Mouse (Mus musculus): ENCODE data around the gene Trnau1ap. TPM values are rescaled to one million over a fixed set of nuclear protein-coding genes. Genes with fewer than 3 reads are reported as not detected.
"Not testable (repeated sequence)": the region's sequence is repeated elsewhere in the genome, so short reads cannot be mapped to it uniquely, and the experiment has no call there.

The Trnau1ap gene
- polyA plus RNA-seq, 1 experiment from 2014 or later, result 72.8 TPM

GRCm38 (mm10) chr4:132288840-132289239 is 40.5 kb downstream of the Trnau1ap start:
- peaks cover 36% of the 10 kb centered on the region for H3K36me3 ChIP-seq (ENCODE audit: control insufficient read depth, insufficient read depth, low read length)
- WGBS, result 63% methylated on average over 3 of the region's 5 CpGs
- H3K4me2 ChIP-seq (ENCODE audit: low read length); H3K9ac ChIP-seq (ENCODE audit: low read length); H3K4me3 ChIP-seq (ENCODE audit: low read depth, low read length); H3K27ac ChIP-seq (ENCODE audit: low read depth); H3K4me1 ChIP-seq (replicated peaks; ENCODE audit: control insufficient read depth, insufficient read depth, low read length); ATAC-seq (replicated peaks; ENCODE audit: low FRiP score, low TSS enrichment, low read depth); H3K9me3 ChIP-seq (ENCODE audit: control insufficient read depth, low read length); H3K27me3 ChIP-seq (replicated peaks; ENCODE audit: control insufficient read depth, insufficient read depth, low read length); DNase-seq (ENCODE audit: low spot score): not testable (repeated sequence)

- H3K4me2 ChIP-seq (ENCODE audit: low read length), result no peak overlapping the region
- DNase-seq (ENCODE audit: low spot score), result no peak
Observed at GRCm38 (mm10) chr4:132275949-132276348, 53.4 kb downstream of the Trnau1ap start.

GRCm38 (mm10) chr4:132274156-132274862 is 55.0 kb downstream of the Trnau1ap start, which contains the start of gene Taf12:
TSS of gene Taf12 (plus strand) at chr4:132274375.
- ATAC-seq (replicated peaks; ENCODE audit: low FRiP score, low TSS enrichment, low read depth) (peak; percentile 81), DNase-seq (ENCODE audit: low spot score) (peak; percentile 94)
- Histone ChIP-seq H3K27me3 (replicated peaks; ENCODE audit: control insufficient read depth, insufficient read depth, low read length) (no peaks in the 10 kb centered on the region), H3K9me3 (ENCODE audit: control insufficient read depth, low read length) (no peaks in the 10 kb centered on the region), H3K36me3 (ENCODE audit: control insufficient read depth, insufficient read depth, low read length) (no peaks in the 10 kb centered on the region), H3K27ac (ENCODE audit: low read depth) (peak within 1 kb of the TSS; percentile 87), H3K4me1 (replicated peaks; ENCODE audit: control insufficient read depth, insufficient read depth, low read length) (peaks cover 9% of the 10 kb centered on the region; the same call in 1 of the 2 replicates), H3K4me2 (ENCODE audit: low read length) (peak within 1 kb of the TSS; percentile 62), H3K9ac (ENCODE audit: low read length) (peak within 1 kb of the TSS; percentile 82), H3K4me3 (ENCODE audit: low read depth, low read length) (peak within 1 kb of the TSS; percentile 73)
- under 1% methylated on average over 48 of the region's 48 CpGs for WGBS

More at GRCm38 (mm10) chr4:132275949-132276348, 53.4 kb downstream of the Trnau1ap start:
- Histone ChIP-seq H3K9me3 (ENCODE audit: control insufficient read depth, low read length) (no peaks in the 10 kb centered on the region), H3K36me3 (ENCODE audit: control insufficient read depth, insufficient read depth, low read length) (no peaks in the 10 kb centered on the region), H3K9ac (ENCODE audit: low read length) (no peak overlapping the region), H3K4me3 (ENCODE audit: low read depth, low read length) (no peak overlapping the region), H3K4me1 (replicated peaks; ENCODE audit: control insufficient read depth, insufficient read depth, low read length) (peaks cover 9% of the 10 kb centered on the region; the same call in 1 of the 2 replicates), H3K27me3 (replicated peaks; ENCODE audit: control insufficient read depth, insufficient read depth, low read length) (no peaks in the 10 kb centered on the region), H3K27ac (ENCODE audit: low read depth) (no peak overlapping the region)
- 85% methylated on average over 3 of the region's 3 CpGs for WGBS
- ATAC-seq (replicated peaks; ENCODE audit: low FRiP score, low TSS enrichment, low read depth), result no peak

GRCm38 (mm10) chr4:132273166-132273565 is 56.2 kb downstream of the Trnau1ap start:
- 54% methylated on average over 2 of the region's 2 CpGs for WGBS
- Histone ChIP-seq H3K36me3 (ENCODE audit: control insufficient read depth, insufficient read depth, low read length) (no peaks in the 10 kb centered on the region), H3K4me1 (replicated peaks; ENCODE audit: control insufficient read depth, insufficient read depth, low read length) (peaks cover 9% of the 10 kb centered on the region; the same call in 1 of the 2 replicates), H3K9ac (ENCODE audit: low read length) (peak overlapping the region; percentile 82), H3K27ac (ENCODE audit: low read depth) (no peak overlapping the region), H3K9me3 (ENCODE audit: control insufficient read depth, low read length) (no peaks in the 10 kb centered on the region), H3K4me2 (ENCODE audit: low read length) (peak overlapping the region; percentile 62), H3K4me3 (ENCODE audit: low read depth, low read length) (peak overlapping the region; percentile 73), H3K27me3 (replicated peaks; ENCODE audit: control insufficient read depth, insufficient read depth, low read length) (no peaks in the 10 kb centered on the region)
- ATAC-seq (replicated peaks; ENCODE audit: low FRiP score, low TSS enrichment, low read depth), result no peak
- no peak for DNase-seq (ENCODE audit: low spot score)

GRCm38 (mm10) chr4:132269740-132270560 is 59.4 kb downstream of the Trnau1ap start:
- Histone ChIP-seq H3K27ac (ENCODE audit: low read depth) (peak overlapping the region; percentile 97), H3K27me3 (replicated peaks; ENCODE audit: control insufficient read depth, insufficient read depth, low read length) (no peaks in the 10 kb centered on the region), H3K4me1 (replicated peaks; ENCODE audit: control insufficient read depth, insufficient read depth, low read length) (peaks cover 4% of the 10 kb centered on the region; the same call in 1 of the 2 replicates), H3K4me2 (ENCODE audit: low read length) (peak overlapping the region; percentile 58), H3K4me3 (ENCODE audit: low read depth, low read length) (peak overlapping the region; percentile 23), H3K9ac (ENCODE audit: low read length) (peak overlapping the region; percentile 58), H3K36me3 (ENCODE audit: control insufficient read depth, insufficient read depth, low read length) (no peaks in the 10 kb centered on the region), H3K9me3 (ENCODE audit: control insufficient read depth, low read length) (no peaks in the 10 kb centered on the region)
- peak; percentile 73 for ATAC-seq (replicated peaks; ENCODE audit: low FRiP score, low TSS enrichment, low read depth)
- DNase-seq (ENCODE audit: low spot score), result peak; percentile 95
- WGBS, result under 1% methylated on average over 35 of the region's 35 CpGs

- H3K9me3 ChIP-seq (ENCODE audit: control insufficient read depth, low read length), result no peaks in the 10 kb centered on the region
- H3K9ac ChIP-seq (ENCODE audit: low read length), result no peak overlapping the region
- H3K36me3 ChIP-seq (ENCODE audit: control insufficient read depth, insufficient read depth, low read length), result no peaks in the 10 kb centered on the region
- H3K4me3 ChIP-seq (ENCODE audit: low read depth, low read length), result no peak overlapping the region
- WGBS, result 12% methylated on average over 6 of the region's 6 CpGs
- no peak overlapping the region for H3K4me2 ChIP-seq (ENCODE audit: low read length)
- no peaks in the 10 kb centered on the region for H3K27me3 ChIP-seq (replicated peaks; ENCODE audit: control insufficient read depth, insufficient read depth, low read length)
- DNase-seq (ENCODE audit: low spot score), result no peak
- peak overlapping the region; percentile 97; the same call in 1 of the 2 replicates for H3K27ac ChIP-seq (ENCODE audit: low read depth)
- H3K4me1 ChIP-seq (replicated peaks; ENCODE audit: control insufficient read depth, insufficient read depth, low read length), result peaks cover 4% of the 10 kb centered on the region; the same call in 1 of the 2 replicates
- ATAC-seq (replicated peaks; ENCODE audit: low FRiP score, low TSS enrichment, low read depth), result peak; percentile 26; the same call in 1 of the 2 replicates
Observed at GRCm38 (mm10) chr4:132268871-132269739, 60.2 kb downstream of the Trnau1ap start.

GRCm38 (mm10) chr4:132266835-132267349 is 62.4 kb downstream of the Trnau1ap start:
- H3K4me1 ChIP-seq (replicated peaks; ENCODE audit: control insufficient read depth, insufficient read depth, low read length), result peaks cover 2% of the 10 kb centered on the region; the same call in 1 of the 2 replicates
- ATAC-seq (replicated peaks; ENCODE audit: low FRiP score, low TSS enrichment, low read depth) (no peak), DNase-seq (ENCODE audit: low spot score) (no peak)
- H3K36me3 ChIP-seq (ENCODE audit: control insufficient read depth, insufficient read depth, low read length), result no peaks in the 10 kb centered on the region
- no peak overlapping the region for H3K27ac ChIP-seq (ENCODE audit: low read depth)
- no peak overlapping the region for H3K4me3 ChIP-seq (ENCODE audit: low read depth, low read length)
- 81% methylated on average over 3 of the region's 3 CpGs for WGBS
- no peak overlapping the region for H3K9ac ChIP-seq (ENCODE audit: low read length)
- H3K27me3 ChIP-seq (replicated peaks; ENCODE audit: control insufficient read depth, insufficient read depth, low read length), result no peaks in the 10 kb centered on the region
- H3K4me2 ChIP-seq (ENCODE audit: low read length), result no peak overlapping the region
- no peaks in the 10 kb centered on the region for H3K9me3 ChIP-seq (ENCODE audit: control insufficient read depth, low read length)

GRCm38 (mm10) chr4:132263313-132263712 is 66.0 kb downstream of the Trnau1ap start:
- Histone ChIP-seq H3K9me3 (ENCODE audit: control insufficient read depth, low read length) (no peaks in the 10 kb centered on the region), H3K9ac (ENCODE audit: low read length) (no peak overlapping the region), H3K27ac (ENCODE audit: low read depth) (no peak overlapping the region), H3K4me1 (replicated peaks; ENCODE audit: control insufficient read depth, insufficient read depth, low read length) (peaks cover 4% of the 10 kb centered on the region; the same call in 1 of the 2 replicates), H3K4me3 (ENCODE audit: low read depth, low read length) (no peak overlapping the region), H3K27me3 (replicated peaks; ENCODE audit: control insufficient read depth, insufficient read depth, low read length) (no peaks in the 10 kb centered on the region), H3K36me3 (ENCODE audit: control insufficient read depth, insufficient read depth, low read length) (no peaks in the 10 kb centered on the region), H3K4me2 (ENCODE audit: low read length) (no peak overlapping the region)
- 95% methylated on average over 7 of the region's 7 CpGs for WGBS
- DNase-seq (ENCODE audit: low spot score), result no peak
- no peak for ATAC-seq (replicated peaks; ENCODE audit: low FRiP score, low TSS enrichment, low read depth)
